Mouse (Mus musculus) fat pad, adult 2 months (tissue): ENCODE measurements around the gene Mst1r.

ENCODE experiments used
- DNase-seq: peaks from one replicate; pipeline ENCODE4 v3.0.0-alpha.2; 2011; ENCODE audit warnings: low read depth, low spot score; ENCODE audit errors: extremely low read depth

Mst1r gene

DNA sequence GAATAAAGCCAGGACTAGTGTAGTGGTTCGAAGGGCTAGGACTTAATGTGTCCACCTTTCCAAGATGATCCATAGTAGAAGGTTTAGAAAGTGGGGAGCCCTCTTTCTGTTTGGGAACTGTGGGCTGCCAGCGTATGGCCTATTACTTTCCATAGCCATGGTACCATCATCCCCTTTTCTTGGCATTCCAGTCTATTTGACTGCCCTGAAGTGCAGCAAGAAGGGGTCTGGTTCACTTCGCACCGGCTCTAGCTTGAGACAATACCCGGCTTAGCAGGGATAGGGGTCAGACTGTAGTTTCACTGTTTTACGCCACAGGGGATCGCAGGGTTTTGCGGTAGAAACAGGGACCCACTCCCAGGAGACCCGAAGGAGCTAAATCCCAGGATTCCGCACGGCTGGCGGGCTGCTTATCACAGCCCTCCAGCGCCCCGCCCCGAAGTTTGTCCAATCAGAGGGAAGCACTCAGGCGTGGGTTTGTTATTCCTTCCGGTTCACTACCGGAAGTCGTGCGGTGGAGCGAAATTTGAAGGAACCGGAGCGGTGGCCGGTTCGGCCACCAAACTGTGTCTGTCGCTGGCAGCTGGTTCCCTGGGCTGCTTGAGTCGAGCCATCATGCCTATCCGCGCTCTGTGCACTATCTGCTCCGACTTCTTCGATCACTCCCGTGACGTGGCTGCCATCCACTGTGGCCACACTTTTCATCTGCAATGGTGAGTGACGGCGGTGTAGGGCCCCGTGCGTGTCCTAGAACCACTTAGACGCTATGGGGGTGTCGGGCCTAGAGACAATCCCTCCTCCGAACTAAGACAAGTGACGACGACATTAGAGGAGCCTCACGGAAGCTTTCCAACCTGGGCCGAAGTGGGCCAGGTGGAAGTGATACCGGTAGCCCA, 44.0 kb downstream of the Mst1r start:
- DNase-seq: no peak

DNA sequence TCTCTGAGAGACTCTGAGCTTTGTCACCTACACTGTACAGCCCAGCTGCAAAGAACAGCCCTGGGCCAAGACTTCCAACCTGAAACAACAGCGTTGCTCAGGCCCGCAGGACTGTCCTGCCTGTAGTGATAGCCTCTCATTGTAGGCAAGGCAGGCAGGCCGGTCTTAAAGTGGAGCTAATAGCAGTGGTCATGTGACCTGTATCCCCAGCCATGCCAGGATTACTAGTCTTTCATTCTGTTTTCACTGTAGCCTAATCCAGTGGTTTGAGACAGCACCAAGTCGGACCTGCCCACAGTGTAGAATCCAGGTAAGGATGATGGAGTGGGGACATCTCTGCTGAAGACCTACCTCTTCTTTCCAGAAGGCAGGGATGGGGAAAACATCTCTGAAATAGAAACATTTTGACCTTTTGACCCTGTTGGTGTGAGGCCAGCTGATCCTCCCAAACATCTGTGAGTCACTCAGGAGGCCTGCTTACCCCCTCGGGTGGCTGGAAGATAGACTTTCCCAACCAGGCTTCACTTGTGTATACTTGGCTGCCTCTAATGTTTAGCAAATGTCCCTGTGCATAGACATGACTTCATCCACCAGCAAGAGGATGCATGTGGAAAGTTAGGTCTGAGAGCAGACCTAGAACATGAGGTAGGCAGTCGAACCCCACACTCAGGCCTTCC, 49.1 kb downstream of the Mst1r start:
- no peak for DNase-seq

DNA sequence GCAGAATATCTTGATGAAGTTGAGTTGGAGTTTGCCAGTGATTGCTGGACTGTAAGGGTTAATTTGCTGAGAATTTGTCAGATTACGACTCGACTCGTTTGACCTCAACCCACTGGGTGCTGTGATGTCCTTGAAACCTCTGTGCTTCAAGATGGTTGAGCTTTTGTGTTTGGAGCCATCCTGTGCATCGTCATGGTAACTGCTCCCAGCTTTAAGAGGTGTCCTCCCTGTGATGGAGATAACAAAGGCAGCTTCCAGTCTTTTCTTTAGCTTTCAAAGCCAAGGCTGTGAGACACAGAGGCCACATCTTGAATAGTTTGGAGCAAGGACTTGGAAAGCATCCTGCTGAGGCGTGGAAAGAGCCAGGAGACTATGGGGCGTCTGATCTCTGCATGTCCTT, 50.5 kb downstream of the Mst1r start:
- DNase-seq: no peak

DNA sequence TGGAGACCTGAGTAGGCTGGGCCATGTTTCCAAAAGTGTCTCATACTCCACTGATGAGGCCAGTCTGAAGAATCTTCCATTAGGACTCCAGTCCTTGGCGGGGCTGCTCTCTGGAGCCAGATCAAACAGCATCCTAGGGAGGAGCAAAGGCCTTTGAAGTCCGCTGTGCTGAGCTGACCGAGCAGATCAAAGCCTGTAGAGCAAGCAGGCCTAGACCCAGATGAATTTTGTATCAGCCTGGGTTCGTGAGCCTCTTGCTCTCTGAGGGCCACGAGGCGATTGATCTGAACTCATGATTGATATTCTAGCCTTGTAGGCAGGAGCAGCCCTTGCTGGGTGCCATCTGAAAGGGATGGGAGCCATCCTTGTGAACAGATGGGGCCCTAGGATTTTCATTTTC, 53.2 kb downstream of the Mst1r start:
- DNase-seq: no peak

DNA sequence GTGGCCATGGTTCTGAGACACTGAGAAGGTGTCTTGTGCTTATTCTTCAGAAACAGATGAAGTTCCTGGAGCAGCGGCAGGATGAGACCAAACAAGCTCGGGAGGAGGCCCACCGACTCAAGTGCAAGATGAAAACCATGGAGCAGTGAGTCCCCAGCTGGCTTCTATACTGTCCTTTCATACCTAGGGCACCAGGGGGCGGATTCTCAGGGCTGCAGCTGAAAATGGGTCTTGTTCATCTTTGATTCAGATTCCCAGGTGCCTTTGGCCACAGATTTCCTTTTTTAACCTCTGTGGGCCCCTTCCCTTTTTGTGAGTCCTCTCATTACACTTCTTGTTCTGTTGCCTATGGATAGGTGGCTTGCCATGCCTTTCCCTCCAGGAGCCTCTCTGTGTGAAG, 54.3 kb downstream of the Mst1r start:
- no peak for DNase-seq

DNA sequence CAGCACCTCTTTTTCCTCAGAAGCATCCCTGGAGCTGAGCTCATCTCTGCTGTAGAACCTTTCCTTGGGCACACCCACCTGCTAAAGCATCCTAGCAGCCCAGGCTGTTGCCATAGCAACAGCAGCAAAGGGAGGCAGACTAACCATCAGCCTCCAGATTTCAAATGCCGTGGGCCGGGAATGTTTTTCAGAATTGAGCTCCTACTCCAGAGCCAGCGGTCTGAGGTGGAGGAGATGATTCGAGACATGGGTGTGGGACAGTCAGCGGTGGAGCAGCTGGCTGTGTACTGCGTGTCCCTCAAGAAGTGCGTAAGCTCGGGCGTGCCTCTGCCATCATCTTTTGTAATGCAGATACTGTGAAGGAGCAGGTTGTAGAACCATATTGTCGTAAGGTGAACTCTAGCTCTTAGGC, 54.7 kb downstream of the Mst1r start:
- no peak for DNase-seq

DNA sequence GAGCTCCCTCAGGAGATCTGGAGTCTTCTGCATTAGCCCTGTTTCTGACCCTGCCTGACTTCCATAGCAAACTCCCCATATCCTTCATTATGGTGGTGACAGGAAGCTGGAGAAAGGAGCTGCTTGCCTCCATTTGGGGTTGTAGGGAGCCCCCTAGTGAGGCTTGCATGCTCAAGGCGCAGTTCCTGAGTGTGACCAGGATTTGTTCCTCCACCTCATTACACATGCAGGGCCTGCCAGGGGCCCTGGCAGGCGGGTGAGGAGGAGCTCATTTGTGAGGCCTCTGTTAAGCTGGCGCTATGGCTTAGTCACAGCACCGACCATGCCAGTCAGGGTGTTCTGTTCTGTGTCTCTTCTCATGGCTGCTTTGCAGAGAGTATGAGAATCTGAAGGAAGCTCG, 55.2 kb downstream of the Mst1r start:
- DNase-seq: no peak

DNA sequence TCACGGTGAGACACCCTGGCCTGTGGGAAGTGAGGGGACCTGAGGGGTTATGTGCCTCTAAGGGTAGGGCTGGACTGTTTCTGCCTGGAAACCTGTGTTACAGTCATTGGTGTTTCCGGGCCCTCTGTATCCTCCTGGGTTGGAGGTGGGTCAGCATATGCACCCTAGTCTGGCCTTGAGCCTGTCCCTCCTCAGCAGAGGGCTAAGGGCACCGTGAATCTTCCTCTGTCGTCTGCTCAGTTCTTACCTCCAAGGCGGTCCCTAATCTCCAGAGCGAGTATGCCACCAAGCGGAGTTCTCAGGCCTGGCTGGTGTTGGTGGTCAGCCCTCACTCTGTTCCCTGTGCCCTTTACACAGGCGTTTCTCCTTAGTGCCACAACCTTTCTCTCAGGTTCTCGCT, 56.2 kb downstream of the Mst1r start:
- DNase-seq: no peak

DNA sequence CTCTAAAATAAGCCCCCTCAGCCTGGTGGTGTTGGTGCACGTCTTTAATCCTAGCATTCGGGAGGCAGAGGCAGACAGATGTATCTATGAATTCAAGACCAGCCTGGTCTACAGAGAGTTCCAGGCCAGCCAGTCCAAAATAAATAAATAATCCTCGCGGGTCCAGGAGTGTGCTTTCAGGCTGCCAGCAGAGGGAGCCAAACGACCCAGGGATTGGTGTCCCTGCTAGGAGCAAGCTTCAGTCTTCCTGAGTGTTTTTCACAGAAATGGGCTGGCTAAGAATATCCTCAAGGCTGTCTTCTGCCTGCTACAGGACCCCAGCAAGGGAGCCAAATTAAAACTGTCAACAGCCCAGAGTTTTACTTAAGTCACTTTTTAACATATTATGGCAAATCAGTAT, 57.0 kb downstream of the Mst1r start:
- DNase-seq: no peak

DNA sequence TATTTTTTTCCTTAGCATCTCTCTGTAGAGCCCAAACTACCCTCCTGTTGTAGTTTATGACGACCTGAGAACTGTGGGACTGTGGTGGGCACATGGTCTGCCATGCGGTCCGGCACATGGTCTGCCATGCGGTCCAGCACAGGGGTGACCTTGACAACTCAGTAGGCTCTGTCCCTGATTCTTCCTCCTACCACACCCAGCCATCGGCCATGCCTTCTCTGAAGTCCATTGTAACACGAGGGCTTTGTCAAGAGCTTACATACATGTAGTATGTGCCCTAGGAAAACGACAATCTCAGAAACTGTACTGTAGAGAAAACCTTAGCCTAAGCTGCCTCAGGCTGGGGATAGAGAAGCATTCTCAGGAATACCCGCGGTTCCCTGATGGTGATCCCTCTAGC, 58.0 kb downstream of the Mst1r start:
- DNase-seq: no peak

DNA sequence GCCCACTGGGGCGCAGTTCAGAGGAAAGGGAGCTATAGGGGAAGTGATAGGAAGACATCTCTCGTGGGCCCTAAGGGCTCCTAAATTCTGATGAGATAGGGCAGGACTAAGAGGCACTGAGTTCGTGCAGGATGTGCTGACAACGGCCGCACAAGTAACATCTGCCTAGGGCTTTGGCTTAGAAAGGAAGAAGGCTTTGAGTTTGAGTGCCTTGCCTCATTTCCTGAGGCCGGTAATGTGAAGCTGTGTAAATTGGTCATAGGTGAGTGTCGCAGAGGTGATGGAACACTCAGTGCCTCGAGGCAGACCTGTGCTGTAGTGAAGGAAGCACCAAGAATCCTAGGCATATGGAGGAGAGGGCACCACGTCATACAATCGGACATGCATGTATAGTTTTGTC, 60.0 kb downstream of the Mst1r start:
- DNase-seq: peak; percentile 68

DNA sequence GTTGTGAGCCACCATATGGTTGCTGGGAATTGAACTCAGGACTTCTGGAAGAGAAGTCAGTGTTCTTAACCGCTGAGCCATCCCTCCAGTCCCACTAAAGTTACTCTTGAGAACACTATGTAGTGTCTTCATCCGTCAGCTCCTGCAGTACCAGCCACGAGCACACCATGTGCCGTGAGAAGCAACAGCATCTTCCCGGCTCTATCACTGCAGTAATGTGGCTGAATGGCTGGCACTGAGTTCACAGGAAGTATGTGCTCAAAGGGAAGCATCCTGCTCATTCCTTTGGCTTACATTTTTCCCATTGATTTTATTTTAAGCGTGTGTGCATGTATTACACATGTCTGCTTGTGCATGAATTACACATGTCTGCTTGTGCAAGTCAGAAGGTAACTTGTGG, 60.8 kb downstream of the Mst1r start:
- no peak for DNase-seq

DNA sequence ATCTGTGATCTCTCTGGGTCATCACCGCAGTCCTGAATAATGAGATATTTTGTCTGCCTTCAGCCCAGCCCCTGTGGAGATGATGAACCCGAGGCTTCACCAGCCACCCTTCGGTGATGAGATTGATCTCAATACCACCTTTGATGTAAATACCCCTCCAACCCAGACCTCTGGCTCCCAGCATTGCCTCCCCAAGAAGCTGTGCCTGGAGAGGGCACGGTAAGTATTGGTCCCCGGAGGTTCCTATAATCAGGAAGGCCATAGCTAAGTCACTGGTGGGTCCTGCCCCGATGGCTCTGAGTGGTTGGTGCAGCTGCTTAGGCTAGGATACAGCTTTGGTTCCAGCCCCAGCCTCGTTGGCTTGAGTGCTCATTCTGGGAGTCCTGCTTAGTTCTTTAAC, 61.9 kb downstream of the Mst1r start:
- no peak for DNase-seq
